In the genomic region with DNA sequence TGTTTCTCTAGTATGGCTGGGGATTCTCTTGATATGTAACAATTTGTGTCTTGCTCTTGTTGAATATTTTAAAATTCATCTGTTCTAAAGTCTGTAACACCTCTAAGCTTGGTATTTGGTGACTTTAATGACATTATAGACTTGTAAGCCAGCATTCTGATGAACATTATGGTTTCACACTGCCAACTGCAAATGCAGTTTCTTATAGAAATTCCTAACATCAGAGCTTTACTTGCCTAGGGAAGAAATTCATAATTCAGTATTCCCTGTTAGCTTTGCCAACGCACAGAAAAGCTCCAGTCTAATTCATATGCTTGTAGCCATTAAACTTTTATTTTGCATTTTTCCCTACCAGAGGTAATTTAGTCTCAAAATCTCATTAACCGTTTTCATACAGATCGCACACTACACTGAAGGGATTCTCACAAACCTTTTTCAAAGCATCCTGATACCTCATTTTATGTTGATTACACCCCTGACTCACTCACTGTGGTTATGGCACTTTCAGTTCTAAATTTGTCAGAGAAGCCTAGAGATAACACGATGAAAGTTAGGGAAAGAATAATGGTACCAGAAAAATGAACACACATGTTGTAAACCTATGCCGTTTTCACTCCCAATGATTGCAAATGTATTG, we compare ENCODE assay signal across 26 mouse cellular contexts.
"Had no signal": no experiment of that assay in that cellular context is flagged by ENCODE, and none has a peak within 500 bp of the region (broad histone marks: within the 10 kb centered on the region; RNA-seq: fewer than 3 reads in every experiment).

No protein-coding gene starts in this region.

- DNase-seq: kidney, adult 11 months; kidney, adult 8-10 months; kidney, postnatal 10 days; kidney, postnatal 36 days; layer of hippocampus, postnatal 36 days; liver; lung, adult 18-20 months; lung, postnatal 10 days; lung, postnatal 36 days; retina, postnatal 1 day; right cerebral cortex, postnatal 25 days; spleen, adult 18-20 months; thymus, adult 18-20 months; thymus, postnatal 36 days had no signal

- ATAC-seq: intestine, embryonic 15.5 days; liver, embryonic 12.5 days had no signal

- H3K27ac ChIP-seq: intestine, embryonic 15.5 days; kidney, embryonic 15.5 days; limb, embryonic 10.5 days; limb, embryonic 13.5 days; liver, embryonic 12.5 days; liver, embryonic 15.5 days; lung, embryonic 15.5 days; midbrain, embryonic 10.5 days; neural tube, embryonic 12.5 days; stomach, embryonic 15.5 days had no signal

- H3K9ac ChIP-seq: intestine, embryonic 15.5 days; kidney, embryonic 15.5 days; limb, embryonic 13.5 days; liver, embryonic 12.5 days; liver, embryonic 15.5 days; lung, embryonic 15.5 days; neural tube, embryonic 12.5 days; stomach, embryonic 15.5 days had no signal

- H3K4me2 ChIP-seq: intestine, embryonic 15.5 days; kidney, embryonic 15.5 days; limb, embryonic 13.5 days; liver, embryonic 12.5 days; liver, embryonic 15.5 days; lung, embryonic 15.5 days; neural tube, embryonic 12.5 days; stomach, embryonic 15.5 days had no signal

- H3K4me1 ChIP-seq: intestine, embryonic 15.5 days; kidney, embryonic 15.5 days; limb, embryonic 10.5 days; limb, embryonic 13.5 days; liver, embryonic 12.5 days; liver, embryonic 15.5 days; lung, embryonic 15.5 days; megakaryocyte, embryonic 14.5 days; midbrain, embryonic 10.5 days; neural tube, embryonic 12.5 days; stomach, embryonic 15.5 days had no signal

- H3K4me3 ChIP-seq: intestine, embryonic 15.5 days; kidney, embryonic 15.5 days; limb, embryonic 10.5 days; limb, embryonic 13.5 days; liver, embryonic 12.5 days; liver, embryonic 15.5 days; lung, embryonic 15.5 days; megakaryocyte, embryonic 14.5 days; midbrain, embryonic 10.5 days; myocyte; neural tube, embryonic 12.5 days; stomach, embryonic 15.5 days had no signal

- H3K36me3 ChIP-seq: intestine, embryonic 15.5 days; kidney, embryonic 15.5 days; limb, embryonic 10.5 days; limb, embryonic 13.5 days; liver, embryonic 12.5 days; liver, embryonic 15.5 days; lung, embryonic 15.5 days; midbrain, embryonic 10.5 days; neural tube, embryonic 12.5 days; stomach, embryonic 15.5 days had no signal

- H3K9me3 ChIP-seq: intestine, embryonic 15.5 days; kidney, embryonic 15.5 days; limb, embryonic 10.5 days; limb, embryonic 13.5 days; liver, embryonic 12.5 days; liver, embryonic 15.5 days; lung, embryonic 15.5 days; megakaryocyte, embryonic 14.5 days; midbrain, embryonic 10.5 days; neural tube, embryonic 12.5 days; stomach, embryonic 15.5 days had no signal

- H3K27me3 ChIP-seq: intestine, embryonic 15.5 days; kidney, embryonic 15.5 days; limb, embryonic 13.5 days; liver, embryonic 12.5 days; liver, embryonic 15.5 days; lung, embryonic 15.5 days; megakaryocyte, embryonic 14.5 days; neural tube, embryonic 12.5 days; stomach, embryonic 15.5 days had no signal
